Mouse (Mus musculus) kidney, adult 9 months (tissue): ENCODE data around the gene Casp2.
A peak's percentile ranks its signal among the peaks of the same experiment; 100 is the strongest.

ENCODE experiments used
- DNase-seq: peaks from one replicate; pipeline ENCODE4 v3.0.0; 2022

Gene Casp2

DNA sequence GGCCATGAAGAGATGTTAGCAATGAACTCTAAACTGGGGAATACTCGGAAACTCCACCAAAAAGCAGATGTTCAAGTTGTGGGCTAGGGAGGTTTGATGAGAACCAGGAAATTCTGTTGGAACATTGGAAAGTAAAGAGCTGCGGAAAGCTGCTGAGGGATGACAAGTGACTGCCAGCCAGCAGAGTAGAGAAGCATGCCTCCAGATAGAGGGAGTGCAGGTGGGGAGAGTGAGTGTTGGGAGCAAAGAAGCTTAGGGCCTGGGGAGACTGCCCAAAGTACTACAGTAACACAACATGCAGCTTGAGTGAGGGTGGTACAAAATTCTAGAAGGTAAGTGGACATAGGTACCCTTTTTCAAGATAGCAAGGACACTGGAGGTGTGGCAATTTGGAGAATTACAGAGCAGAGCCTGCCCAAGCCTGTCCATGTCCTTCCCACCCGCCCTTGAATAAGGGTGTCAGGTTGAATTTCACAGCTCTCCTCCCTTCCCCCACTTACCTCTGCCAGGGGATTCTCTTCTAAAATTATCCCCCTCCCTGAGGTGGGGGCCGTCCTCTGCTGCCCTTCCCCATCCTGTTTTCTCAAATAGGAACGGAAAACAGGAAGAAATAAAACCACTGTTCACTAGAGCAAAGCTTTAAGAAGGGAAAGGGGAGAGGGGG, 18.2 kb downstream of the Casp2 start:
- no peak for DNase-seq

DNA sequence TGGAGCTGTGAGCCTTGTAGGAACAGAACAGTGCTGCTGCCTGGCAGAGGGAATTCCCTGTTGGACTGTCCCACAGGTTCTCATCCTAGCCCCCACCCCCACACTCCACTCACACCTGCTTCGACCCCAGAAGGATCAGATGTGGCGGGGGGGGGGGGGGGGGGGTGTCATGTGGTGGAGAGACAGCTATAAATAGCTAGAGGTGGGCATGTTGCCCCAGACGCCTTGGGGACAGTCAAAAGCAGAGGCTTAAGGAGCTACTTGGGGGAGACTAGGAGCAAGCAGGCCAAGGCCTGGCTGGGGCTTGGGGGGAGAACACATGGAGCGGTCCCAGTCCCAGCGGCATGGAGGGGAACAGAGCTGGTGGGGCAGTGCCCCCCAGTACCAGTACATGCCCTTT, 21.7 kb downstream of the Casp2 start, which contains the start of gene Clcn1:
Clcn1 (plus strand) TSS at position 238 of the 400 bp plus-strand sequence.
- DNase-seq, result no peak

DNA sequence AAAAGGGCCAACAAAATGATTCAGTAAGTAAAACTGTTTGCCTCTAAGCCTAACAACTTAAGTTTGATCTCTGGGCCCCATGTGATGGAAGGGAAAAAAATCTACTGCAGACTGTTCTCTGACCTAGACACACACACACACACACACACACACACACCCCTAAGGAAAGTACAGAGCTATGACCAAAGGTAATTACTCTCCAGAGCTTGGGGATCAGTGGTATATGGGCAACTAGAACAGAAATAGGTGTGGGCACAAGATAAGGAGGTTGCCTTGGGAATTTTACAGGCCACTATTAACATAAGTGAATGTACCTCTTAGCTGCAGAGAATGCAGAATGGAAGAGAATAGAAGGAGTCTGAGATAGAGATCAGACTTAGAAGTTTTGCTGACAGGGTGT, 22.8 kb downstream of the Casp2 start:
- no peak for DNase-seq

DNA sequence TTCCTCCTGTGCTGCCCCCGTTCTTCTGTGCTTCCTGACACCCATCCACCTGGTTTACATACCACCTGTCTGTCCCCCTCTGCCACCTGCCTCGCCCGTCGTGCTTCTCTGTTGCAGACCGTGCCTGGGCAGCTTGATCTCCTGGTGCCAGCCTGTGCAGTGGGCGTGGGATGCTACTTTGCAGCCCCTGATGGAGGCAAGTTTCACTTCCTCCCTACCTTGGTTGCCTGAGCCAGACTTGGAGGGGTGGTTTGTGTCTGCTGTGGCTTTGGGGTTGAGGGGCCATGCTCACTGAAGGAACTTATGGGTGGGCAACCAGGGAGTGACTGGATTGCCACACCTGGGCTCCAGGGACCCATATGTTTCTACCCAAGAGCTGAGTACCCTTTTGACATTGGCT, 28.5 kb downstream of the Casp2 start:
- no peak for DNase-seq

DNA sequence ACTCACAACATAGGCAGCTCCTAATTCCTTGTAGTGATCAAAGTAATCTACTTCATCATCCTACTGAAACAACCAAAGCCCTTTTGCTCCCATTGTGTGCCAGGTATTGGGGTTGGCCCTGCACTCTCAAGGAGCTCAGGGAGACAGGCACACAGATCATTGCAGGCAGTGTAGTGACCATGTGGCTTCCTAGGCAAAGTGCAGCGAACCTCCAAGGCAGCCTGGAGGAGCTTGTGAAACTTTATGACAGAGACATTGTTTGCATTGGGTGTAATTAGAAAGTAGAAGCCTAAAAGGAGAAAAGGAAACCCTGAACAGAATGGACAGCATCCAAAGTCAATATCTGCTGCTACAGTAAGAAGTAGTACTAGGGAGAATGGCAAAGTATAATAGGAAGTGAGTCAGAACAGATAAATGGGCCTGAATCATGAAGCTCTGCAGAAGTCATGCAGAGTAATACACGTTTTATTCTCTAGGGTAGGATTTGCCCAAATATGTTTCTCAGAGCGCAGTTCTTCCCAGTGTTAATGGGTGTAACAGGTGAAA, 30.8 kb downstream of the Casp2 start:
- no peak for DNase-seq

DNA sequence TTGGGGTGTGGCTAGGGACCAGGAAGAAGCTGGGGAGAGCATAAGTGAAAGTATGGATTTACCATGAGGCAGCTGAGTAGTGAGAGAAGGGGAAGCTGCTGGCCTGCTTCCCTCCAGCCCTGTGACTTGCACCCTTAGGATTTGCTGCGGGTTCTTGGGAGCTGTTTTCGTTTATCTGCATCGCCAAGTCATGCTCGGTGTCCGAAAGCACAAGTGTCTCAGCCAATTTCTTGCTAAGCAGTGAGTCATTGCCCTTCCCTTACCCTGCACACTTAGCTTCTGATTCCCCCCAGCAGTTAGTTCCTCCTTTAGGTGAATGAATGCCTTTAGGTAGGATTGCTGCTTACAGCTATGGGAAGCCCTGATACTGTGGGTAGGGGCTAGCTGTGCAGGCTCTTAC, 34.6 kb downstream of the Casp2 start:
- no peak for DNase-seq

DNA sequence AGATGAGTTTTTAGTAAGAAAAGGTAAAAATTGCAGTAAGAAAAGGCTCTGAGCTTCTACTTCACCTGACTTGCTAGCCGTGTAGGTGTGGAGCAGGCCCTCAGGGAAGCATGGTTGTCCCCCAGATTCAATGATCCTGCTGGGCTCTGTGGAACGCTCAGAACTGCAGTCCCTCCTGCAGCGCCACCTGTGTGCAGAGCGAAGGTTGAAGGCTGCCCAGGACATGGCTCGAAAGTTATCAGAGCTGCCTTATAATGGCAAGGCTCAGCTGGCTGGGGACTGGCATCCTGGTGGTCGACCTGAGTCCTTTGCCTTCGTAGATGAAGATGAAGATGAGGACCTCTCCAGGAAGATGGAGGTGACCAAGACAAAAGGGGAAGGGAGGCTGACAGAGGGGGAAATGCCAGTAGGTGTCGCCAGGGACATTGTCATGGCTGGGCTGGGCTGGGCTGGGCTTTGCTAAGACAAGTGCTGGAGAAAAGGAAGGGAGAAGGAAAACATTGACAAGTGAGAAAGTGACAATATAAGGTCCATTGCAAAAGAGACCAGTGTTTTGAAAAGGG, 45.1 kb downstream of the Casp2 start:
- DNase-seq, result peak; percentile 8

DNA sequence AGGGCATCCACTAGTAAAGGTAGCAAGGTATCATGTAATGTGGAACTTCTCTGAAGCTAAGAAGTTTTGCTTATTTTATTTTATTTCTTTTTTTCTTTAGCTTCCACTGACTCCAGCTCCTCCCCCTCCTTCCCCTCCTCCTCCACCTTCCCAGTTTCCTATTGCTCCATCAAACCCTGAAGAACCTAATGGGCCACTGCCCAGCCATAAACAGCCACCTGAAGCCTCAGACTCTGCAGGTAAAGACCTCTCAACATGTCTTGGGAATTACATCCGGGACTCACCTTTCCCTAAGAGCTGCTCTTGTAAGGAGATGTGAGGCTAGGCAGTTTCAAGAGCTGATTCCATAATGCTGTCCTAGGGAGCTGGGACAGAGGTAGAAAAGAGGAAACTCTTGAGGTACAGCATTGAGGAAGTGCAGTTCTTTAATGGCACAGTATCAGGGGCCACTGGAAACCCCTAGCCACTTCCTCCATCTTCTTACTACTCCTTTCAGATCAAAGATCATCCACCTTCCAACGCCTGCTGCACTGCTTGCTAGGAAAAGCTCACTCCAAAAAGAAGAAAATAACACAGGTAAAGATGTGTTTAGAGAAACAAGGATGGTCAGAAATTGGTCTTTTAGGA, 45.8 kb downstream of the Casp2 start:
- no peak for DNase-seq

DNA sequence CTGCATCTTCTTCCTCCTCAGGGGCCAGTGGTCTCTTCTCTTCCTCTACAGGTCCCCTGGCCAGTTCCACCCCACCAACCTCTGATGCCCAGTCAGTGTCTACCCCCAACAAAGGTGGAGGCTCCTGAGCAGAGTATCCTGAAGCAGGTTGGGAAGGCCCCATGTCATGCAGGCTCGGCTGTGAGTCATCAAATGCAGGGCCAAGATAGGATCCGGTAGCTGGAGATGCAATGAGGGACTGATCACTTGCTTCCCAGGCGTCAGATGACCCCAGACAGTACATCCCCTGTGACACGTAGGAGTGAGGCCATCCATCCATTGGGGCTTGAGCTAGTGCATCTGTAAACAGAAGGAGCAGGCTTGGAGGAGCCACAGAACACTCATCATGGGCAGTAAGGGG, 53.5 kb downstream of the Casp2 start:
- no peak for DNase-seq

DNA sequence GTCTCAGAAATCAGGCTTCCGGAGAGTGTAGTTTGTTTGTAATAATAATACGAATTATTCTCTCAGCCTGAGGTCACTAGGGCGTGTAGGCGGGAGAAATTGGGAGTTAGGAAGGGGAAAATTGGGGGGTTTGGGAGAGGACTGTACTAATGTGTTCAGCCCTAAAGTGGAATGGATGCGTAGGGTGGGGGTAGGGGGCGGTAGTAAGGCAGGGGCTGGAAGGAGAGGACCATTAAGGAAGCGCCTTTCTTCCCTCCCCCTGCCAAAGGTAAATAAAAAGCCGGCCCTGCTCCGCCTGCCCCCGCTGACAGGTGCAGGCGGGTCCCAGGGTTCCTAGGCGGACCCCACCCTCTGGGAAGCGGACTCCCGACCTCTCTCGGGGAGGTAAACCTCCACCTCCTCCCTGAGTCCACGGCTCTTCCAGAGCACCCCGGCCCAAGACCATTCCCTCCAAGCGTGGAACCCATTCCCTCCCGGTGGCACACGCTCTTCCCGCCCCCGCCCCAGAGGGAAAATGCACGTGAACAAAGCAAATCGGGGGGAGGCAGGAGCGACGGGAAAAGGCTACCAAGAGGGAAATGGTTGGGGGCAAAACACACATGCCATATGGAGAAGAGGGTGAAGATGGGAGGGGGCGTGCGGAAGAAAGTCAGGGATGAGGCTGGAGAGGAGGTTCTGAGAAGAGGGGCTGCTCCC, 58.7 kb downstream of the Casp2 start:
- no peak for DNase-seq

DNA sequence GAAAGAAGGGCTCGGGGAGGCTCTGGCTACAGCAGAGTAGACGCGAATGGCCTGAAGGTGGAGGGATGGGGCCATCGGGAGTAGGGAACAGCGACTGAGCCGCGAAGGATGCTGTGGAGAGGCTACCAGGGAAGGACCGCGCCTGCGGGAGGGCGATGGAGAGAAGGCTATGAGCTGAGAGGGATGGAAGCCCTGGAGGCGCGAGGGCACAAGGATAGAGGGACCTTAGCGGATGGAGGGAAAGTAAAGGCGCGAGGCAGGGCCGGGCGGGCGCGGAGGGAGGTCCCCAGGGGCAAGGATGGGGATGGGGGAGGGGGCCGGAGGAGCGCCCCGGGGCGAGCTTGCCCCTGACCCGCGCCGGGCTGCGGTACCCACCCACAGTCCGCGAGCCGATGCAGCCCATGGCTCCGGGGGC, 59.3 kb downstream of the Casp2 start:
- no peak for DNase-seq

DNA sequence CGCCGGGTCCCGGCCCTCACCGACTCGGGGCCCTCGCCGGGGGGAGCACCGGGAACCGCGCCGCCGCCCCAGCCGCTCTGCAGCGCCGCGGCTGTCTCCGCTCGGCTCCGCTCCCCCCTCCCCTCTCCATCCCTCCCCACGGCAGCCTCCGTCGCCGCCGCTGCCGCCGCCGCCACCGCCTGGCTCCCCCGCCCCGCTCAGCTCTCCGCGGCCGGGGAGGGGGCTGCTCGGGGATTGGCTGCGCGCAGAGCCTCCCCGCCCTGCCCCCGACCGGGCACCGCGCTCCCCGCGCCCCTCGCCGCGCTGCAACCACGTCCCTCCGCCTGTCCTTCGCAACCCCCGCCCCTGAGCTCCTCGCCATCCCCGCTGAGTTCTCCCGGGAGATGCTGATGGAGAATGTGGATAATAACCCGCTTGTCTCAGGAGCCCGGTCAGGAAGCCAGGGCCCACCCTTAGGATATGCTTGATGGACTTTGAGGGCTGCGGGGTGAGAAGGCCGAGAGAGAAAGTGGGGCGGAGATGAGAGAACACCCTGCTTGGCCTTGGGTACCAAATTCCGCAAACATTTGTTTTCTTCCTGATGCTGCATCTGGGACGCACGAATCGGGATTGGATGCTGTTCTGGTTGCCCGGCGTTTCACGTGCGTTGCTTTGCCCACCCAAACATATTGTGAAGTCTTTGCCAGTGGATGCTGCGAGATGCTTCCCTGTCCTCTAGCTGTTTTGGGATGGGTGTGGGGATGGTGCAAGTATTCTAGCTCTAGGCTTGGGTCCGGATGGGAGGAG, 59.9 kb downstream of the Casp2 start, which contains the start of gene Fam131b:
Fam131b (minus strand) TSS at position 162 of the 786 bp plus-strand sequence.
- DNase-seq, result no peak

DNA sequence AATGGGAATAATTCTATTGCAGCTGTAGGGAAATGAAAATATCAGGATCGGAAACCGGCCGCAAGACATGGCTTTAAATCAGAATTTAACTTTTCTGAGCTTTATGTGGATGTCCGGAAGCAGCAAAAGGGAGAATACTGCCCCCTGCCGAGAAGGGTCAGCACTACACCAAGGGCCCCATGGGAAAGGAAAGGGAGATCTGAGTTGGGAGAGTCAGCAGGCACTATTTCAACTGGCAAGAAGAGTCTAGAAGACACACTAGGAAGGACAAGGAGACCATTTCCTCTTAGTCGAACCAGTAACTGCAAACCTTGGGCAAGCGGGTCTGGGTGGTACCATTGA, 60.5 kb downstream of the Casp2 start:
- peak; percentile 76 for DNase-seq

DNA sequence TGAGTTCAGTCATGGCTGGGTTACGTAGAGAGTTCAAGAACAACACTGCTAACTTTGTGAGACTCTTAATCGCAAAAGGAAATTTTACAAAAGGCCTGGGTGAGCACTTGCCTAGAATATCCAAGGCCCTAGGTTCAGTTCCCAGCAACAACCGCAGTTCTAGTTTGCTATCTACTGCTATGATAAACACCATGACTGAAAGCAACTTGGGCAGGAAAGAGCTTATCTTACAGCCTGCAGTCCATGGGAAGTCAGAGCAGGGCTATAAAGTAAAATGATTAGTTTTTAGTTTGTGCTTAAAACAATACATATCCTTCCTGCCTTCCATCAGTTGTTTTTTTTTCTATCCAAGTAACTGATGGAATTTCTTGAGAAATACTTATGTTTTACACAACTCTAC, 61.7 kb downstream of the Casp2 start:
- no peak for DNase-seq

DNA sequence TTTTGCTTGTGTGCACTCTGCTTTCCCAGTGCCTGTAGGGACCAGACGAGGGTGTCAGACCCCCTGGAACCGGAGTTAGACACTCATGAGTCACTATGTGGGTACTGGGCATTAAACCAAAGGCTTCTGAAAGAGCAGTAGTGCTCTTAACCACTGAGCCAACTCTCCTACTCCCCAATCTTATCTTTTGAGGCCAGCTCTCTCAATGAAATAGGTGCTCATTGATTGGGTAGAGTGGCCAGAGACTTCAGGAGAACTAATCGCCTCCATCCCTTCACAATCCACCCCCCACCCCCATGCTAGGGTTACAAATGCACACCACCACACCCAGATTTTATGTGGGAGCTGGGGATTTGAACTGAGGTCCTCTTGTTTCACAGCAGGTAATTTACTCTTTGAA, 64.0 kb downstream of the Casp2 start:
- no peak for DNase-seq

DNA sequence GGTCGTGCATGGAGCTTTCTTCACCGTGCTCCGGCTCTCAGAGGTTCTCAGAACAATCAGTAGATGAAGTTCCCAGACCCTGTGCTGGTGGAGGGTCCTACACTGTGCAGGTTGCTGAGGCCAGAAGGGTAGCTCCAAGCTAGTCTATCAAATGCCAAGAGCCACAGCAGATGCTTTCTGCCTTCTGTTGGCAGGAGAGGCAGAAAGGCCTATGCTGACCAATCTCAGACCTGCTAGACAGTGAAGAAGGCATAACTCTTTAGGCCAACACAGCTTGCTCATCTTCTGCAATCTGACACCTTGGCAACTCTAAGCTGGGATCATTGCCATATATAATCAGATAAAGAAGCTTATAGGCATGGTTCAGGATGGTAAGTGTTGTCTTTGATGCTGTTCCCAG, 65.4 kb downstream of the Casp2 start:
- DNase-seq, result no peak

DNA sequence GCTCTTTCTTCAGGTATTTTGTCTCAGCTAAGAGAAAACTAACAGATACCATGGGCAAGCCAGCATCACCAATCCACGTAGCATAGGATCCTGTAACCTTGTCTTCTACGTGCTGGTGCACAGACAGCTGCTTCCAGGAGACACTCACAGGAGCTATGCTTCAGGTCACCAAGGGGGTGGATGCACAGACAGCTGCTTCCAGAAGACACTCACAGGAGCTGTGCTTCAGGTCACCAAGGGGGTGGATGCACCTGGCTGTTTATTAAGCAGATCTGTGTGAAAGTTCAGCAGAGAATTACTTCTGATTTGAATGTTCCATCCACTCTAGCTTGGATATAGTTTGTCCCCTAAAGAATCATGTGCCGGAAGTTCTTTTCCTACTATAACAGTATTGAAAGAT, 66.2 kb downstream of the Casp2 start:
- DNase-seq, result peak; percentile 48
